Mouse (Mus musculus): ENCODE measurements around the gene Ldha. TPM values are rescaled to one million over a fixed set of nuclear protein-coding genes. Genes with fewer than 3 reads are reported as not detected.

Gene Ldha
- 1,205 and 1,366 TPM in 2 replicates for polyA plus RNA-seq (2012; rRNA removed)

GRCm38 (mm10) chr7:46840787-46841525, at the start of gene Ldha:
TSS of gene Ldha (plus strand) at chr7:46841475.

GRCm38 (mm10) chr7:46795287-46796205, 45.7 kb upstream of the Ldha start, which contains the start of the genes Hps5 and Gtf2h1:
TSS of gene Hps5 (minus strand) at chr7:46796064.
TSS of gene Gtf2h1 (plus strand) at chr7:46796103.

GRCm38 (mm10) chr7:46860996-46861395, 19.7 kb downstream of the Ldha start, which contains the start of gene Ldhc:
TSS of gene Ldhc (plus strand) at chr7:46861203.

Other genes starting within 250 kb of the Ldha start
- gene Sergef, start 201.7 kb upstream of the Ldha start, polyA plus RNA-seq (2012; rRNA removed): 2.5 and 2.8 TPM in 2 replicates
- 0.01 and 0.02 TPM in 2 replicates for gene Tph1, start 168.9 kb upstream of the Ldha start, polyA plus RNA-seq (2012; rRNA removed)
- gene Saal1, start 130.8 kb upstream of the Ldha start, polyA plus RNA-seq (2012; rRNA removed): 4.3 and 4.6 TPM in 2 replicates
- gene Saa3, start 125.8 kb upstream of the Ldha start, polyA plus RNA-seq (2012; rRNA removed): 24.4 and 34.1 TPM in 2 replicates
- 14.8 and 19.6 TPM in 2 replicates for gene Saa4, start 108.9 kb upstream of the Ldha start, polyA plus RNA-seq (2012; rRNA removed)
- 0.08 TPM in 1 of 2 replicates, not detected in the other for gene Saa1, start 98.5 kb upstream of the Ldha start, polyA plus RNA-seq (2012; rRNA removed)
- not detected in 2 replicates for gene Saa2, start 89.7 kb upstream of the Ldha start, polyA plus RNA-seq (2012; rRNA removed)
- gene Hps5, start 45.4 kb upstream of the Ldha start, polyA plus RNA-seq (2012; rRNA removed): 6.6 and 7.7 TPM in 2 replicates
- 10.5 and 10.9 TPM in 2 replicates for gene Gtf2h1, start 45.4 kb upstream of the Ldha start, polyA plus RNA-seq (2012; rRNA removed)
- gene Ldhc, start 19.7 kb downstream of the Ldha start, polyA plus RNA-seq (2012; rRNA removed): 0.14 and 0.27 TPM in 2 replicates
- 19.0 and 20.1 TPM in 2 replicates for gene Tsg101, start 78.5 kb downstream of the Ldha start, polyA plus RNA-seq (2012; rRNA removed)
- 3.6 and 4.1 TPM in 2 replicates for gene Uevld, start 117.1 kb downstream of the Ldha start, polyA plus RNA-seq (2012; rRNA removed)
- gene Gm9999, start 142.1 kb downstream of the Ldha start, polyA plus RNA-seq (2012; rRNA removed): not detected in 2 replicates
- 4.8 and 5.1 TPM in 2 replicates for gene Spty2d1, start 166.9 kb downstream of the Ldha start, polyA plus RNA-seq (2012; rRNA removed)
- gene Tmem86a, start 209.1 kb downstream of the Ldha start, polyA plus RNA-seq (2012; rRNA removed): 13.4 and 14.7 TPM in 2 replicates

All from liver, embryonic 18 days (tissue).